Mouse (Mus musculus) kidney, adult 8-10 months (tissue): ENCODE measurements around the gene Qrich1.

Source experiments
- DNase-seq, 2 experiments: peaks; one replicate each; pipeline ENCODE4 v3.0.0; 2022

Gene Qrich1

DNA sequence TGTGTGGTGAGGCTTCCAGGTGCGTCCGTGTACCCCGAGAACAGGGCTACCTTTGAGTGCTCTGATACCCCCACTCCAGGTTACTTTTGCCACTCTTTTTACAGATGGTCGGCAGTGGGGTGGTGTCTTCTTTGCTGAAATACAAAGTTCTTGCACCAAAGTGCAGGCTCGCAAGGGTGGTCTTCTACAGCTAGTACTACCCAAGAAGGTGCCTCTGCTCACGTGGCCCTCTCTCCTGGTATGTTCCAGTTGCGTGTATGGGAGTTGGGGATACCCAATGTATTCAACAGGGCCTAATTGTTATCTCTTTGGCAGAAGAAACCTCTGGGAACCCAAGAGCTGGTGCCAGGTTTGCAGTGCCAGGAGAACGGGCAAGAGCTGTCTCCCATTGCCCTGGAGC lies 23.4 kb upstream of the Qrich1 start:
- DNase-seq, result no peak

DNA sequence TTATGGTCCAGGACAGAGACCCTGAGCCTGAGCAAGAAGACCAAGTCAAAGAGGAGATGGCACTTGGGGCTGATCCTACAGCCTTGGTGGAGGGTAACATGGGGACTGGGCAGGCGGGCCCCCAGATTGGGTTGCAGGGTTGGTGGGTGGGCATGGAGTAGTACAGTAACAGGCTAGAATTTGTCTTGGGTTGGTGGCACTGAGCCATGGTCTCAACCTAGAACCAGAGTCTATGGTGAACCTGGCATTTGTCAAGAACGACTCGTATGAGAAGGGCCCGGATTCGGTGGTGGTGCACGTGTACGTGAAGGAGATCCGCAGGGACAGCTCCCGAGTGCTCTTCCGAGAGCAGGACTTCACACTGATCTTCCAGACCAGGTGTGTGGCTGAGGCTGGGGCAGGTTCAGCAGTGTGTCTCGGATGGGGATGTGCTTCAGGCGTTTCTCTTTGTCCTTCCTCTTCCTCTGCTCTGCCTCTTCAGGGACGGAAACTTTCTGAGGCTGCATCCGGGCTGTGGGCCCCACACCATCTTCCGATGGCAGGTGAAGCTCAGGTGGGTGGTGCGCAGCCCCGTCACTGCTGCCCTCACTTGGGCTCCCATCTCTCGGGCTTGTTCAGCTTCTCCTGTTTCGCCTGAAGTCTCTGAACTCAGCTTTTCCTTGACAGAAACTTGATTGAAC lies 22.3 kb upstream of the Qrich1 start:
- DNase-seq, result no peak

DNA sequence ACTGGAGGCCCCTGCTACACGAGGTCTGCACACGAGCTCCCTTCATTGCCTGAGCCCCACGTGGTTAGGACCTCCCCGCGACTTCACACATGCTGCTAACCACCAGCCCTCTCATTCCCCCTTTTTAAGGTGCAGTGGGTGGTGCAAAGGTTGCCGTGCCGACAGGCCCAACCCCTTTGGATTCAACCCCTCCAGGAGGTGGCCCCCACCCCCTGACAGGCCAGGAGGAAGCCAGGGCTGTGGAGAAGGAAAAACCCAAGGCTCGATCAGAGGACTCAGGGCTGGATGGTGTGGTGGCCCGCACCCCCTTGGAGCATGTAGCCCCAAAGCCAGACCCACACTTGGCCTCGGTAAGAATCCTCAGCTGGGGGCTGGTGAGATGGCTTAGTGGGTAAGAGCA lies 21.7 kb upstream of the Qrich1 start:
- no peak for DNase-seq

DNA sequence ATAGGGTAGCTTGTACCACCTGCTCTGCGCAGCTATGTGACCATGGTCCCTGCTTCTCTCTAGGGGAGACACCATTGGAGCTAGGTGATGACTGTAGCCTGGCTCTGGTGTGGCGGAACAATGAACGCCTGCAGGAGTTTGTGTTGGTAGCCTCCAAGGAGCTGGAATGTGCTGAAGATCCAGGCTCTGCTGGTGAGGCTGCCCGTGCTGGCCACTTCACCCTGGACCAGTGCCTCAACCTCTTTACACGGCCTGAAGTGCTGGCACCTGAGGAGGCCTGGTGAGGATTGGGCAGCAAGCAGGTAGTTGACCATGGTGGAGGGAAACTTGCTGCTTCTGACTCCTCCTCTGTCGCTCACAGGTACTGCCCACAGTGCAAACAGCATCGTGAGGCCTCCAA lies 17.4 kb upstream of the Qrich1 start:
- no peak for DNase-seq

DNA sequence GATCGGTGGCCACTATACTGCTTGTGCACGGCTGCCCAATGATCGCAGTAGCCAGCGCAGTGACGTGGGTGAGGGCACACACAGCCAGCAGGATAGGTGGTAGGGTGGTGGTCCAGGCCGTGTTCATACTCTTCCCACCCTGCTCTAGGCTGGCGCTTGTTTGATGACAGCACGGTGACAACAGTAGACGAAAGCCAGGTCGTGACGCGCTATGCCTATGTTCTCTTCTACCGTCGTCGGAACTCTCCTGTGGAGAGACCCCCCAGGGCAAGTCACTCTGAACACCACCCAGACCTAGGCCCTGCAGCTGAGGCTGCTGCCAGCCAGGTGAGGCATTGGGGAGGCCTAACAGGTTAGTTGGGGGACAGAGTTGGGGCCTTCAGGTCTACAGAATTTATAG lies 16.7 kb upstream of the Qrich1 start:
- DNase-seq, result no peak

DNA sequence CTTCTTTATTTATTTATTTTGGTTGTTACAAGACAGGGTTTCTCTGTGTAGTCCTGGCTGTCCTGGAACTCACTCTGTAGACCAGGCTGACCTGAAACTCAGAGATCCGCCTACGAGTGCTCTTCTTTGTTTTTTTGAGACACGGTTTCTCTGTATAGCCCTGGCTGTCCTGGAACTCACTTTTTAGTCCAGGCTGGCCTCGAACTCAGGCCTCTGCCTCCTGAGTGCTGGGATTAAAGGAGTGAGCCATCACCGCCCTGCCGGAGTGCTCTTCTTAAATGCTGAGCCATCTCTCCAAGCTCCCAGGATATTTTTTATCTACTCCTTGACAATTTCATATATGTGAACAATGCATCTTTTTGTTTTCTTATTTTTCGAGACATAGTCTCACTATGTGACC lies 9.7 kb upstream of the Qrich1 start:
- DNase-seq, result no peak

DNA sequence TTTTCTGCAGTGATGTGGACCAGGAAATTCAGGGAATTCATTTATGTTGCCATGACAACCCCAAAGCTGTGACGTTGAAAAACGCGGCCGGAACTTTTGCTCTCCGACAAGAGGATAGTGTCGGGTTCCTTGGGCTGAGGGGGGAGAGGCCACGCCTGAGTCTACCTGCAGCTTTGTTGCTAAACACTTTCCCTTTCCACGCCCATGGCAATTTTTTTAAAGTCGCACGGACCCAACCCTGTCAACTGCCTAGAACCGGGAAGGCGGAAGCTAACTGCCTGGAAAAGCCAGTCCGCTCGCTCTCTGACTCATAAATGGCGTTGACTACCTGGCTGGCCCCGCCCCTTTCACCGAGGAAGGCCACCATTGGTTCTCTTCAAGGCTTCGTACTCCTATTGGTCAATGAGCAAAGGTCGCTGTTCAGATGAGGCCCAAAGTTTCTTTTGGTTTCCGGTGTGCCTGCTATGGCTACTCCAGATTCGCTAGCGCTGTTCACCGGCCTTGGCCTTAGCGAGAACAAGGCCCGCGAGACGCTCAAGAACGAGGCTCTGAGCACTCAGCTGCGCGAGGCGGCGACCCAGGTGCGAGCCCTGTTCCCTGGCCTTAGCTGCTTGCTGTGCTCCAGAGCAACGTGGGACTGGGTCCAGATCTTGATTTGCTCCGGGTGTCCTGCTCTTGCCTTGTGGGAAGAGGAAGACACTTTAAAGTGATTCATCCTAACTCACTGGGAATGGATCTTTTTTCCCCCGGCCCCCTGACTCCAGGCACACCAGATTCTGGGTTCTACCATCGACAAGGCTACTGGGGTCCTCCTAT lies 8.8 kb upstream of the Qrich1 start, which contains the start of gene Qars:
TSS of gene Qars (plus strand) at position 88 of the 816 bp plus-strand sequence.
- peak; percentile 98 for DNase-seq

DNA sequence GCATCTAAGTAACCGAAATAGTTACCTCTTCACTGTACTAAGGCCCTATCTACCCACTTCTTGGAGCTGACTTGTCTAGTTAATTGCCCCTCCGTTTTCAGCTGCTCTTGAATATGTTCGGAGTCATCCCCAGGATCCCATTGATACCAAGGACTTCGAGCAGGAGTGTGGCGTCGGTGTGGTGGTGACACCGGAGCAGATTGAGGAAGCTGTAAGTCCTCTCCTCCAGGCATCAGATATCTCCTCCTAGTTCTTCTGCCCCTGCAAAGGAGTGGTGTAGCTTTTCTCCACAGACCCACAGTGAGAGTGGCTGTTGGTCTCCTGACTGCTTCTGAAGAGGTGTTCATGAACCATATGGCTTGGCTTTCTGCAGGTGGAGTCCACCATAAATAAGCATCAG lies 7.8 kb upstream of the Qrich1 start:
- DNase-seq, result no peak

DNA sequence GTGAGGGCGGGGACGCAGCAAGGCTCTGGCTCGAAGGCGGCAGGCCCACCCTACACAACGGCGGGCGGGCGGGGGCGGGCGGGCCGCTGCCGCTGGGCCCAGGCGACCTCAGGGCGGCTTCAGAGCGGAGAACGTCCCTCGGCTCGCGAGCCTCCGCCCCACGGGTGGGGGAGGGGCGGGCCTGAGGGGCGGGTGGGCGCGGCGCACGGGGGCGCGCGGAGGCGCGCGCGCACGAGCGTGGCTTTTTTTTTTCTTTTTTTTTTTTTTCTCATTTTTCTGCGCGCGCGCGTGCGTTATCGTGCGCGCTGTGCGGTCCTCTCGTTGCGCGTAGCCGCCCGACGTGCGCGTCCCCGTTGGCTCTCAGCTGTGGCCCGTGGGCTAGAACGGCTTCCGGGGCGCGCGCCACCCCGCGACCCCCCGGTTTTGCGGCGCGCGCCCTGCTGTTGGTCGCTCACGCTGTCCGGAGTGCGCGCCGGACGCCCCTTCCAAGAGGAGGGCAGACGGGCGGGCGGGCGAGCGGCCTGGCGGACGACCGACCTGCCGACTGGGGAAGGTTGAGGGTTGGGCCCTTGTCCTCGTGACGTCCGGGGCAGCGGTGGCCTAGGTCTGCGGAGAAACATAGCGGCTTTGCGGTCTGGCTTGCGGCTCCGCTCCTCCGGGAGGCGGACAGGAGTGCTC lies 786 bp downstream of the Qrich1 start:
- DNase-seq, result peak; percentile 72 to 76

DNA sequence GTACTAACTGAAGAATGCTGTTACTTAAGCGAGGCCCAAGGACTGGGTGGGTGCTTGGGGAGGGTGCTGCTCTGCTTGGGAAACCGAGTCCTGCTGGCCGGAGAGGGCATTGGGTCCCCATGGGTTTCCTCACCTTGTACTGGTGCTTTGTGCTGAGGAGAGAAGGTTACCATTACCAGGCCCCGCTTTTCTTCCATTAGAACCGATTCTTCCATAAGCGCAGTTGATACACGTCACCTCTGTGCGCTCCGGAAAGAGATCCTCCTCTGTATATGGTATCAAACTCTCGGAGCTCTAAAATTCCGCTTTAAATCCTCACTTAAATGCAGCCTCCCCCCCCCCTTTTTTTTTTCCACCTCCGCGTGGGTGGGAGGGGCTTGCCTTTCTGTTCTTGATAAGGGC lies 1.3 kb downstream of the Qrich1 start:
- no peak for DNase-seq

DNA sequence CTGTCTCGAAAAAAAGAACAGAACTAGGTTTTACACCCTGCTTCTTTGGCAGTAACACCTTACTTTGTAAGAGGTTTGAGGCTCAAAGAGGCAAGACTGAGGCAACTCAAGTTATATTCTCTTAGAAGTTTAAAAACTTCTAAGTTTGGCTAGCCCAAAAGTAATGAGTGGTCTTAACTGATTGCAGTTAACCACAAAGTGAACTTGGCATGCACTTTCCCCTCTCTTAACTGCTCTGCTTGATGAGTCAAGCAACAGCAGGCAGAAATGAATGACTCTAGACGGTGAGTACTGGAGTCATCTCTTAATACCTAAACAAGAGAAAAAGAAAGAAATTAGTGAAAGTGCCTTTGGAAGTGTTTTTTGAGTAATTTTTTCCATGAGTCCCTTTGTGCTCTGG lies 5.0 kb downstream of the Qrich1 start:
- no peak for DNase-seq

DNA sequence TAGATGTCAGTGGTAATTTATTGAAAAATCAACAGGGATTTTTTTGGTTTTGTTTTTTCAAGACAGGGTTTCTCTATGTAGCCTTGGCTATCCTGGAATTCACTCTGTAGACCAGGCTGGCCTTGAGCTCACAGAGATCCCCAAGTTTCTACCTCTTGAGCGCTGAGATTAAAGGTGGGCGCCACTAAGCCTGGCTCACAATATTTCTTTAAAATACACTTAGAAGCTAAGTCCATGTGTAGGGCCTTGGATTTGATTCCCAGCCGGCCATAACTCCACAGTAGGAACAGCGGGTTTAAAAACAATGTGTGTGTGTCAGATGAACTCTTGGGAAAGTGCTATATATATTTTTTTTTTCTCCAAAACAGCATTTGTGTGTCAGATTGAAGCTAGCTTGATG lies 6.7 kb downstream of the Qrich1 start:
- DNase-seq, result no peak

DNA sequence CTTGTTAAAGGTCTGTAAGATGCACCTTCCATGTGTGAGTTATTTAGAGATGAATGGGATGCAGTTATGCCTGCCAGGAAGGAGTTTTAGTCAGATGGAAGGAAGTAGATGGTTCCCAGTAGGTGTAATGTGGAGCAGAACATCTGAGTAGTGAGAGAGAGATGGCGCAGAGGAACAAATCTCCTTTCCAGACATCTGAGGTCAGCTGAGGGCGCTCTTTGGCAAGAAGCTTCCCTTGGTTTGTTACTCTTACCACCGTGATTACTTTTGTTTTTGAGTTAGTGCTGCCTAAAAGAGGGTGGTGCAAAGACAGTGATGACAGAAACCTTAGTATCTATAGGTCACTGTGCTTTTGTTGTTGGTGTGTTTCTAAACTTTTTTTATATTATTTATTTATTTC lies 8.8 kb downstream of the Qrich1 start:
- no peak for DNase-seq

DNA sequence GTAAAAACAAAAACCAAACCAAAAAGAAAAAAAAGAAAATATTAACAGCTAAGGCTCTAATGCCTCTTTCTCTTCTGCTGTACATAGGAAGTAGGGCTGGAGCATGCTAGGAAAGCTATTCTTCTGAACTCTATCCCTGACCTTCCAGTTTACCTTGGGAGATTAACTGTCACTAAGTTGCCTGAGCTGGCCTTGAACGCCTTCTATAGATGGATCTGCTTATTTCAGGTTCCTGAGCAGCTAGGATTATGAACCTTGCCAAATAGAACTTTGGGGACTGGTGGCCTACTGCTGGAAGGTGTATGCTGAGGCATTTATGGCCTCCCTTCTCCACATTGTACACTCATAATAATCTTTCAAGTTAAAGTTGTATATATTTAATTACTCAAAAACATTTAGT lies 14.3 kb downstream of the Qrich1 start:
- no peak for DNase-seq

DNA sequence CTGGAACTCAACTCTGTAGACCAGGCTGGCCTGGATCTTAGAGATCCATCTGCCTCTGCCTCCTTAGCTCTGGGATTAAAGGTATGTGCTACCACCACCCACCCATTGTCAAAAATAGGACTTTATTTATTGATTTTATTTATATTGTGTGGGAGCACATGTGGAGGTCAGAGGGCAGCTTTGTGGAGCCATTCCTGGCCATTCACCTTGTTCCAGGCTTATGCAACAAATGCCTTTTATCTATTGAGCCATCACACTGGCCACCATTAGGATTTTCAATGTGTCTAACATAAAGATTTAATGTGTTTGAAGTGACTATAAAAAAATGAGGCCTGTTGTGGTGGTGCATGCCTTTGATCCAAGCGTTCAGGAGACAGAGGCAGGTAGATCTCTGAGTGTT lies 14.9 kb downstream of the Qrich1 start:
- DNase-seq, result no peak

DNA sequence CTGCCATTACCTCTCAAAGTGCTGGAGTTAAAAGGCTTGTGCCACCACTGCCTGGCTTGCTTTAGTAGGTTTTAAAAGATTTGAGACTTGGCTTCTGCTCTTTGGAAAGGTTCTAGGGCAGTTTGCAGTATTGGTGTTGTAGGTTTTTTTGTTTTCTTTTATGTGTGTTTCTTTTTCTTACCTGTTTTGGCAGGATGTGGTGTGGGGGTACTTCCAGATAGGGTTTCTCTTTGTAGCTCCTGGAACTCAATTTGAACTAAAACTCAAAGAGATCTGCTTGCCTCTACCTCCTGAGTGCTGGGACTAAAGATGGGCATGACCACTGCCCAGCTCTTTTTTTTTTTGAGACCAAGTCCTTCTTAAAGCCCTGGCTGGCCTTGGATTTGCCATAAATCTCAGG lies 24.2 kb downstream of the Qrich1 start:
- DNase-seq, result no peak

DNA sequence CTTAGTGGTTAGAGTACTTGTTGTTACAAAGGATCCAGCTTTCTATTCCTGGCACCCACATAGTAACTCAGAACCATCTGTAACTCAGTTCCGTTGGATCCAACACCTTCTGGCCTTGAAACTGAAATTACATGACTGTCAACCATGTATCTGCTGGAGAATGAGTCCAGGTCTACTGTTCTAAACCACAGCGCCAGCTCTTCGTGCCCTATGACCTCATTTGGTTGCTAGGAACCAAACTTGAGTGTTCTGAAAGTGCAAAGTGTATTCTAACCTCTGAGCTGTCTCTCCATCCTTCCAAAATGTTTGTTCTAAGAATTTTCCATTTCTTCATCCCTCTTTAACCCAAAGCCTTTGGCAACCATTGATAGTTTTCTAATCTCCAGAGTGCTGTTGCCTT lies 29.4 kb downstream of the Qrich1 start:
- no peak for DNase-seq

DNA sequence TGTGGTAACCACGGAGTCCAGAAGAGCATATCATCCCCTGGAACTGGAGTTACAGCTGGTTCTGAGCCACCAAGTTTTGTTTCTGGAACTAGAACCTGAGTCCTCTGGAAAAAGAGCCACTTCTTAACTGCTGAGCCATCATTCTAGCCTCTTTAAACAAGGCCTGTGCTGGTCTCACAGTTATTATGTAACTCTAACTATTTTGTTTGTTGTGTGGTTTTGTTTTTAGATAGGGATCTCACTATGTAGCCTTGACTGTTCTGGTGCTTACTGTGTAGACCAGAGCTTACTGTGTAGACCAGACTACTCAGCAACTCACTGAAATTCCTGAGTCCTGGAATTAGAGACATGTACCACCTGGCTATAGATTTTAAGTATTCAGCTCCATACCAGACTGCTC lies 30.3 kb downstream of the Qrich1 start:
- no peak for DNase-seq

DNA sequence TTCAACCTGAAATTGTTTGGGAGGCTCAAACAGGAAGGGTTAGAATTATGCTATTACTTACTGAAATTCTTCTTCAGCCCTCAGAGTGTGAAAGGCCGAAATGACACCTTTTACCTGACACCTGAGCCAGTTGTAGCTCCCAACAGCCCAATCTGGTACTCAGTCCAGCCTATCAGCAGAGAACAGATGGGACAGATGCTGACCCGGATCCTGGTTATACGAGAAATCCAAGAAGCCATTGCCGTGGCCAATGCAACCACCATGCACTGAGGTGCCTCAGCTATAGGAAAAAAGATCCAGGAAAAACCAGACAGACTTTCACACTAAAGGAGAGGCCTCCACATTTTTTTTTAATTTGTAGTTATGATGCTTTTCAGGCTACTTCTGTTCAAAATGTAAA lies 42.6 kb downstream of the Qrich1 start:
- DNase-seq, result no peak

DNA sequence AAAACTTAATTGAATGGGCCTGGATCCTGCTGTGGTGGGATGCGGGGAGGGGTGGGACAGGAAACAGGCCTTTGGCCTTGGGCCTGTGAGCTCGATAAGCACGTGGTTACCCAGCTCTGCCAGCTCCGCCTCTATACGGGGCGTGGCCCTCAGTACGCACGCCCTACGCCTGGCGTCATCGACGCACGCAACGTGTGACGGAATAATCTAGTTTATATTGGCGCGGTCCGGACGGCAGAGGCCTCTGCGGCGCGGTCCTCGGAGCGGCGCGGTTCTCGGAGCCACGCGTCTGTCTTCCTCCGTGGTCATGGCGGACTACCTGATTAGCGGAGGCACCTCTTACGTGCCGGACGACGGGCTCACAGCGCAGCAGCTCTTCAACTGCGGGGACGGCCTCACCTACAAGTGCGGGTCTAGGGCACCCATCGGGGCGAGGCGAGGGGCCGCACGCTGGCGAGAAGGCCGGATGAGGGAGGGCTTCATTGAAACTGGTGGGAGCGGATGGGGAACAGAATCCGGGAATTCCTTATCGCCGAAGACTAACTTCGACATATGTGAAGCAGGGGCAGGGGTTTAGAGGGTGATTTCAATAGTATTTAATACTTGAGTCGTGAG lies 43.7 kb downstream of the Qrich1 start, which contains the start of gene Impdh2:
TSS of gene Impdh2 (plus strand) at position 60 of the 615 bp plus-strand sequence.
- DNase-seq, result peak; percentile 95 to 96

DNA sequence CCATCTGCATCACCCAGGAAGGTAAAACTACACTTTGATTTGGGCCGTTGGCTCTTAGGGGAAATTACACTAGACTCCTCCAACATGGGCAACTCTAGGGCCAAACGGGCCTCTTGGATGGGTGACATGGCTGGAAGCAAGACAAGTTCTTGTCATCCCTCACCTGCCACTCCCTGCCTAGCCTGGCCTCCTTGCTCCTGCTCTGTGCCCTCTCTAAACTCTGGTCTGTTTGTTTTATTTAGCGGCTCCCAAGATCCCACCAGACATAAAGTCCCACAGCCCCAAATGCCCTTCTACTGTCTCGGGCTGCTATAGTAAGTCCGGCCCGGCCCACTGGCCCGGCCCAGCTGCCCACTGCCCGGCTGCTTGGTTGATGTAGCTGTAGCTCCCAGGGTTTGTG lies 47.1 kb downstream of the Qrich1 start:
- no peak for DNase-seq

DNA sequence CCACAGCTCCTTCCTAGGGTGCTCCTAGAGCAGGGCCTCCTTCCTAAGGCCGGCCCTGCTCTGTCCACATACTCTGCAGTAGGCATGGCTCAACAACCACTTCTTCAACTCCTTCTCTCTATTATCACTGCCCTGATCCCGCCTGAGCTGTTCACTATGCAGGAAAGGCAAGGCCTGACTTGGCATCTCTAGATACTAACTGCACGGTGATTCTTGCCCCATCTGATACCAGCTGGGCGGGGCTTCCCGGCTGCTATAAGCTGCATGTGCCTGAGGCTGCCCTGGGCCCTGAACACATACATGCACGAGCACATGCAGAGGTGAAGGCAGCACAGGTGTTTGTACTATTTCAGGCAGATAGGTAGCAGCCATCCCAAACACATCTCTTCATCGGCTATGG lies 47.5 kb downstream of the Qrich1 start:
- no peak for DNase-seq
